Mouse (Mus musculus) left cerebral cortex, postnatal 36 days (tissue): ENCODE results near the gene Rph3a. TPM values are rescaled to one million over a fixed set of nuclear protein-coding genes. Genes with fewer than 3 reads are reported as not detected.

ENCODE experiments used
- DNase-seq, 2 experiments: peaks; one replicate each; pipeline ENCODE4 v3.0.0; 2021 to 2022; ENCODE audit warnings: low spot score in 2 of 2, mixed read lengths in 1 of 2
- intact Hi-C: fragments of 180-260 bp; cut with DNase I; formaldehyde crosslinking; loops from one replicate; pipeline ENCODE4 v1.15.1; 2025
- total RNA-seq, 2 experiments: library from RNA; stranded (reverse); gene quantifications; 2 replicates each; pipeline ENCODE4 v1.2.3; 2021

Gene Rph3a
- total RNA-seq = 100 to 1,000 TPM; 304 to 358 TPM

DNA sequence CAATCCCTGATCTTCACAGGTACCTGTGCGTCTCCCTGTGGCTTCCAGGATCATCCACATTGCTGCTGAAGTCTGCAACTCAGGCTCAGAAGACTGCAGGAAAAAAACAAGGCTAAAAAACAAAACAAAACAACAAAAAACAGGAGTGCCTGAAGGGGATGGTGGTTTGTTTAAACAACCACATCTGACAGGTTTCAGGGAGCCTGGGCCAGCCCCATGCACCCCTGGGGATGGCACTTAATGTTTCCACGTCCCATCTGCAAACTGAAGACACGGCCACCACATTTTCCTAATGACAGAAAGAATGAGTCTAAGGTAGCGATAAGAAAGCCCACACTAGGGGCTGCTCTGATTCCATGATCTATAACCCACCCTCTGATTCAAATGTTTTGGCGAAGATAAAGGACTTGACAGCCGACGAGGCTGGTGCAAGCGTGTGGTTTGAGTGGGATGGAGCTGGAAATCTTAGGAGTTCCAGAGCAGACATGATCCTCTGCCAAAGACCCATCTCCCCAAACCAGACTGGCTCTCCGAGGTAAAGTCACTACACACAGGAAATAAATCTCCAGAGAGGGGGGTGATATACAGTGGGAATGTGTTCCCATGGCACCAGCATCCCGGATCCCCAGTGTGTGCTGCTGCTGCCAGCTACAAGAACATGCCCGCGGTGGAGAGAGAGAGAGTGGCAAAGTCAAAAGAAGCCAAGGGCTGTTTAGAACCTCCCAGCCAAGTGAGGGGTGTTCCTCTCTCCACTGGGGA is at the start of gene Rph3a:
Rph3a (minus strand) TSS at position 282 of the 759 bp plus-strand sequence.
- peak in 1 of 2 experiments; percentile 54 for DNase-seq
- intact Hi-C loops = loop anchor here (5.0 kb wide), 1 partner anchor 107 kb away; no protein-coding TSS in a partner anchor

DNA sequence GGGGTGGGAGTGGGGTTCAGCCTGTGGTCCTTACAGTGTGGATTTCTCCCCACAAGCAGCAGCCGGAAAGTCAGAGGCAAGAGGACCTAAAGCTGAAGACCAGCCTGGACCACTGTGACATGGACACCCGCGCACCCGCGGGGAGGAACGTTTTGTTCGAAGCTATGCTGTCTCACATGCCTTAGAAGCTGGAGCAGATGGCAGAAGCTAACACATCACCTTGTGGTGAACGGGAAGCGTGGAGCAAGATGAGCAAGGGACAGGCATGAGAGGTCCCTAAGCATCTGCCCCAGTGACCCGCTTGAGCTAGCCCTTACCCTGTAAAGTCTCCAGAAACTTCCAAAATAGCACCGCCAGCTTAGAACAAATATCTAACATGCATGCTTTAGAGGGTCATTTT is 48.4 kb upstream of the Rph3a start:
- intact Hi-C loops = no loop called here
- DNase-seq = peak in 1 of 2 experiments; percentile 11

DNA sequence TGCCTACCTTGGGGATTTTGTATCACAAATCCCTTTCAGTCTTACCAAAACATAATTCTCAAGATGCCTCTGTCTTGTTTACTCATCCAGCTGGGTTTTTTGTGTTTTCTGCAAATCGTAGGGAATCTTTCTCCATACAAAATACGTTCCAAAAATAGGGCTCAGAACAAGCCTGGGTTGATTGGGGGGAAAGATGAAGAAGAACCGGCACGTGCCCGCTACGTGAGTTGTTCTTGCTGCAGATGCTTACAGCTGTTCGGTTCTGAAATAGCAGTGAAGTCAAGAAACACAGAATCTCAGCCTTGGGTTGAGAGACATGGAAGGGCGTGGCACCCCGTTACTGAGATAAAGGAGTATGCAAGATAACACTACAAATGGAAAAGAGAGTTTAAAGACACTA is 44.0 kb upstream of the Rph3a start:
- no peak for DNase-seq
- intact Hi-C loops = no loop called here

DNA sequence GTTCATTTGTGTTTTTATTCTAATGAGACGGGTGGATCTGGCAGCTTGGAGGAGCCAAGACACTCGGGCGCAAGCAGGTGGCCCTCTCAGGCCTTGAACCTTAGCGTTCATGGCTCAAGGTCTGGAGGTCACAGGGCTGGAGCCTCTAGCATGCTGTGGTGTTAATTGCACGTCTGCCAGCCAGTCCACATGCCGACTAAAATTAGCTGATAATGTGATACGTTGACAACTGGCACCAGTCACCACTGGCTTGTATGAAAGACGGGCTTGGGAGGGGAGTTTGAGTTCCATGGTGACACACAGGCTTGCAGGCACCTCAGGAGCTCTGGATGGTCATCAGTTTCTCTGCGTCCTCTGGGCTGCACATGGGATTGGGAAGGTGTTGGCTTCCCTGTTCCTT is 31.9 kb upstream of the Rph3a start:
- no peak for DNase-seq
- intact Hi-C loops = no loop called here

- intact Hi-C loops = loop anchor here (1.0 kb wide), 1 partner anchor 20 kb away; no protein-coding TSS in a partner anchor
- no peak for DNase-seq
Observed at GRCm38 (mm10) chr5:121039465-121039864, 29.6 kb upstream of the Rph3a start.

GRCm38 (mm10) chr5:121030161-121030560 is 20.3 kb upstream of the Rph3a start:
- DNase-seq = no peak
- intact Hi-C loops = no loop called here

- DNase-seq = peak in 1 of 2 experiments; percentile 69
- intact Hi-C loops = loop anchor here (1.0 kb wide), 1 partner anchor 20 kb away; no protein-coding TSS in a partner anchor
Observed at GRCm38 (mm10) chr5:121019505-121019904, 9.6 kb upstream of the Rph3a start.

GRCm38 (mm10) chr5:121017699-121018098 is 7.8 kb upstream of the Rph3a start:
- intact Hi-C loops = no loop called here
- no peak for DNase-seq

DNA sequence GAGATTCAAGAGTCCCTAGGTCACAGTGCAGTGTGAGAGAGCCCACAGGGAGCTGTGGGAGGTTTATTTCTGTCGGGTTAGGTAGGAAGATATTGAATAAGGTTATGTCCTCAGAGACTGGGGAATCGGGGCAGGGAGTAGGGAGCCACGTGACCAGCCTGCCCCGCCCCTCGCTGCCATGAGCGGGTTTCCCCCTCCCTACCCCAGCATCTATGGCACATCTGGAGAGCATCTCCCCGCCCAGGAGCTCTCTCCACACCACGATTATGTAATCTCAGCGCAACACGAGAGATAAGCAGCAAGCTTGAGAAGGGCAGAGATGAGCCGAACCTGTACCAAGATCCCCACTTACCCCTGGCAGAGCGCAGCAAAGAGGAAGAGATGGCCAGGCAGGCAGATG is 6.5 kb upstream of the Rph3a start:
- intact Hi-C loops = no loop called here
- peak in 1 of 2 experiments; percentile 38 for DNase-seq

- intact Hi-C loops = no loop called here
- no peak for DNase-seq
Observed at GRCm38 (mm10) chr5:121014496-121014895, 4.6 kb upstream of the Rph3a start.

GRCm38 (mm10) chr5:121011962-121012361 is 2.1 kb upstream of the Rph3a start:
- intact Hi-C loops = no loop called here
- DNase-seq = peak in 1 of 2 experiments; percentile 36

GRCm38 (mm10) chr5:121009406-121009805 is 486 bp downstream of the Rph3a start:
- DNase-seq = peak; percentile 72 to 85
- intact Hi-C loops = loop anchor here (5.0 kb wide), 1 partner anchor 108 kb away; no protein-coding TSS in a partner anchor

GRCm38 (mm10) chr5:121008411-121009239 is 1.3 kb downstream of the Rph3a start:
- intact Hi-C loops = loop anchor here (5.0 kb wide), 1 partner anchor 109 kb away; no protein-coding TSS in a partner anchor
- DNase-seq = peak in 1 of 2 experiments; percentile 44

DNA sequence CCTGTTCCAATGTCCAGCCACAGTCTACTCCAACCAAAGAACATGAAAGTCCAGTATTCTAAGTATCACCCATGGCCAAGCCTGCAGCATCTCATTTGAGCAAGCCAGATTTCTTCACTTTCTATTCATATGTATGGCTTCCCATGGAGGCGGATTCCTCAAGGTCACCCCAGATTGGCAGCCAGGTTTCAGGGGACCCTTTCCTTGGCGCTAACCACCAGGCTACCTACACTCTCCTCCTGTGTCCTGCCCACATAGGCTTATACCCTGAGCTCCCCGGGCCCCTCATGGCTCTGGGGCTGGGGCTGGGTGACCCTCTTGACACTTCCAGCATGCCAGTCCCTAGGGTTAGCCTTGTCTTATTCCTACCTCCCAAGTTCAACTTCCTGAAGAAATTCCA is 2.3 kb downstream of the Rph3a start:
- intact Hi-C loops = loop anchor here (5.0 kb wide), 1 partner anchor 110 kb away; no protein-coding TSS in a partner anchor
- DNase-seq = no peak

DNA sequence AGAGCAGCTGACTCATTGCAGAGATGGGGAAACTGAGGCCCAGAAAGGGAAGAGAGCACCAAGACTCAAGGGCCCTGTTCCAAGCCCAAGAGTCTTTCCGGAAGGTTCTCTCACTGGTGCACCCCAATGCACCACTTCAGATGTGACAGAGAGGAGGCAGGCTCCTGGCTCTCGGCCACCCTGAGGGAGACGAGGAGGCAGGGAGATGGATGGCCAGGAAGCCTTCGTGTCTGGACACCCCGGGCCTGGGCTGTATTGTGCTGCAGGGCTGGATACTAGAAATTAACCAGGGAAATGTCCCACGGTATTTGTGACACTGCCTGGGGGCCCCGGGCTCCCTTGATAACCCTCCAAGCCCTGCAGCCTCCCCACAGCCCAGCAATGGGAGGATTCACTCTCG is 2.8 kb downstream of the Rph3a start:
- intact Hi-C loops = loop anchor here (5.0 kb wide), 1 partner anchor 110 kb away; no protein-coding TSS in a partner anchor
- DNase-seq = peak in 1 of 2 experiments; percentile 54

DNA sequence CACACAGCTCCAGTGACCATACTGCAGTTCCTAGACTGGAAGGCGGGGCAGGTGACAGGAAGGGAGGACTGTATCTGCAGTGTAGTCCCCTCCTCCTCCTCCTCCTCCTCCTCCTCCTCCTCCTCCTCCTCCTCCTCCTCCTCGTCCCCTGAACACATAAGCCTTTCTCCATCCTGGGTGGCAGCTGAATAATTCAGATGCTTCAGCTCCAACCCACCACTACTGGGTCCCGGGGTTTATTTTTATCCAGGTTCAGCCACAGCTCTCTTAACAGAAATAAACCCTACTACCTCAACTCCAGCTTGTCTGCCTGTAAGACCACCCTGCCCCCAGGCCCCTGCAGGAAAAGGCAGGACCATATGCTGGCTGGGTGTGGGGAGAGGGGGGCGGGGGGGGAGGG is 3.7 kb downstream of the Rph3a start:
- intact Hi-C loops = loop anchor here (5.0 kb wide), 1 partner anchor 111 kb away; no protein-coding TSS in a partner anchor
- no peak for DNase-seq

DNA sequence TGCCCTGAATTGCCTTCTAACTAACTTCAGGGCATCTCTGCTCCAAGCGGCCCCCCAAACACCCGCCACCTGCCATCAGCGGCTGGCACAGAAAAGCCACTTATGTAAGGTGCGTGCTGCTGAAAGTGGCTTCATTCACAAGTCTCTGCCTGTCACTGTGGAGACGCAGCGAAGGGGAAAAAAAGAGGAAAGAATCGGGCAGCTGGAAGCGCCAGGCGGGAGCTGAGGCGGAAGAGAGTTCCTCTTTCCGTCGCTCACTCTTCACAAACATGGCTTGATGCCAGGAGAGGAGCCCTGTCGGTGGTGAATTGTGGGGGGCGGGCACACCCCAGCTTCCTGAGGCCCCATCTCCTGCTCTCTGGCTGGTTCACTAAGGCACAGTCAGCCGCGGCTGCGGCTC is 6.1 kb downstream of the Rph3a start:
- intact Hi-C loops = no loop called here

DNA sequence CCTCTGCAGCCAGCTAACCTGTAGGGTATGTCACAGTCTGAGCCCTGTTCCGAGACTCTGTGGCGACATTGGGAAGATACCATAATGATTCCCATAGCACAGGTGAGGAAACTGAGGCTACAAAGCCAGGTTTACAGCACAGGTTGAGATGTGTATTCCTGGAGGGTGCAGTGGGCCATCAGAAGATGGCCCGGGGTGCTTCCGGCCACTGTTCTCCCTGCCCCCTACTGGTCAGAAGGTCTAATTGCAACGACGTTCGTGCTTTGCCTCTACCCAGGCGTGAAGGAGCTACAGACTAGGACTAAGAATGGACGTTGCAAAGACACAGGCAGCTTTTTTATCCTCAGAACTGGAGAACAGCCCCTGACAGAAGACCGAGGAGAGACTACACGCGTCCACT is 10.3 kb downstream of the Rph3a start:
- DNase-seq = no peak
- intact Hi-C loops = no loop called here

More for the DNA sequence above, 6.1 kb downstream of the Rph3a start:
- peak; percentile 59 to 69 for DNase-seq

- intact Hi-C loops = no loop called here
Observed at GRCm38 (mm10) chr5:120988373-120988772, 21.5 kb downstream of the Rph3a start.

GRCm38 (mm10) chr5:120983029-120983428 is 26.9 kb downstream of the Rph3a start:
- DNase-seq = no peak
- intact Hi-C loops = no loop called here

More at GRCm38 (mm10) chr5:120988373-120988772, 21.5 kb downstream of the Rph3a start:
- DNase-seq = no peak
